Mouse (Mus musculus): ENCODE data around the gene Il1f9.

GRCm38 (mm10) chr2:24227191-24227590, 40.9 kb downstream of the Il1f9 start:
- TF ChIP-seq CTCF (IDR thresholded peaks at IDR 0.05; ENCODE audit: borderline replicate concordance, extremely low read depth, insufficient read depth, insufficient read length) (no peak), POLR2A (IDR thresholded peaks at IDR 0.05; ENCODE audit: borderline replicate concordance, extremely low read depth, insufficient read depth, insufficient read length, poor library complexity, severe bottlenecking) (no peak)

All from brain, embryonic 14.5 days (tissue).